Mouse (Mus musculus) kidney, postnatal 10 days (tissue): Measurements from ENCODE around the gene Etnk2.

Source experiments
- DNase-seq: peaks from one replicate; pipeline ENCODE4 v3.0.0; 2021; ENCODE audit warnings: mixed read lengths

Etnk2 gene

DNA sequence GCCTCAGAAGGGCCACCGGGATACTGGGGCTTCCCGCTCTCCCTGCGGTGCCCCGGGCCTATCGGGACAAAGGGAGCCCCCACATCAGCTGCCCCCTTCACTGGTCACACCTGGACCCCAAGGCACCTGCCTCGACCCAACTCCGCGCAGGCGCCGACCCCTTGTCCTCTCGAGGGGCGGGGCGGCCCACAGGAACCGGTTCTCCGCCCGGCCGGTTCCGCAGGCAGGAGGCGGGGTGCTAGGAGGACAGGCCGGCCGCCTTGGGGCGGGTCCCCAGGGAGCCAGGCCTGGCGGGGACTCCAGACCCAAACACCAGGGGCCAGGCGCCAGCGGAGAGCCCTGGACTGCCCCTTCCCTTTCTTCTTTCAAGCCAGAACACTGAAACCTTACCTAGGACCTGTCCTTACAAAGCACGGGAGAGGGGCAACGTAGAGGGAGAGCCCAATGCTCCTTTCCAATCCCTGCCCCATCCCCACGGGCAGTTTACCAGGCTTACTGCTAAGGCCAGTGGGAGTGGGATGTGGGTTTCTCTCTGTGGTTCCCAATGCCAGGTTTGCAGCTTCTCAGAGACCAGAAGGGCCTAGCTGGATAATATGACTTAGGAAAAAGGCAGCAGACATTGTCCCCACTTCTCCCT is 54.9 kb downstream of the Etnk2 start:
- DNase-seq, result peak; percentile 94

DNA sequence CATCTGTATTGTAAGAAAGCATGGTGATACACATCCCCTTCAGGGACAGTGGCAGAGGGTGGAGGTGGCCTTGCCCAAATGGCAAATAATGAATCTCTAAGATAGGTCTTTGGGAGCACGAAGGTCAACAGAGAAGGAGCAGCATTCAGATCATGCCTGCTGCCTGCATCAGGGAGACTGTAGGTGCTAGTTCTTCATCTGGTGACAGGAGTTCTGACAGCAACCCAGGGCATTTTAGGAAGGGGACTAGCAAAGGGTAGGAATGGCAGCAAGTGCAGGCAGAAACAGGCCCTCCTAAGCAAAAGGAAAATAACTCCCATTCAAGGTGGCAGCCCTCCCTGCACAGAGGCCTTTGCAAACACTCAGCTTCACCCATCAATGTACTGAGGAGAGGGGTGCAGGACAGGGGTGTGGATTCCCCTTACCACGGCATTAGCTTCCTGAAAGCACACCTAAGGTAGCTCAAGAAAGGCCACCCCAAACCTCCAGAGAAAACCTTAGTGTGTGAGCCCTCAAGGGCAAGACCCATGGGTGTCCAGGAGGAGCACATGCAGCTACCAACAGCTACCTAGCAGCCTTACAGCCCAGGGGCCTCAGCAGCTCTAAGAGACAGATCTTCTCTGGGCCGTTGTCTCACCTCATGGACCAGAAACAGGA is 55.9 kb downstream of the Etnk2 start:
- no peak for DNase-seq

DNA sequence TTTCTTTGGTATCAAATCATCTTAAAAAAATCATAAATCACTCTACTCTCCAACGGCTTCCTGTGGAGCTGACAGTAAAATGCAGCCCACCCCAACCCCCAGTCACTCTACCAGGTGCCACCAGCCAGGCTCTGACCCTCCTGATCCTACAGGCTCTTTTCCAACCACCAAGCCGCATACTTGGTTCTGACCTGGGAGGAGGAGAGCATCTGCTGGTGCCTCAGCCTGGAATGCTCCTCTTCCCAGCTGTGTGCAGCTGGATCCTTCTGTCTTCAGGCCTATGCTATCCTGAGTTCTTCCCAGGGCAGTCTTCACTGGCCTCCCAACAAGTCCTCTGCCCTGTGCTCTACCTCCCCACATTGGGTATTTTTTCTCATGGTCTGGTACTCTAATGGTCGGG is 57.1 kb downstream of the Etnk2 start:
- DNase-seq, result peak; percentile 84

DNA sequence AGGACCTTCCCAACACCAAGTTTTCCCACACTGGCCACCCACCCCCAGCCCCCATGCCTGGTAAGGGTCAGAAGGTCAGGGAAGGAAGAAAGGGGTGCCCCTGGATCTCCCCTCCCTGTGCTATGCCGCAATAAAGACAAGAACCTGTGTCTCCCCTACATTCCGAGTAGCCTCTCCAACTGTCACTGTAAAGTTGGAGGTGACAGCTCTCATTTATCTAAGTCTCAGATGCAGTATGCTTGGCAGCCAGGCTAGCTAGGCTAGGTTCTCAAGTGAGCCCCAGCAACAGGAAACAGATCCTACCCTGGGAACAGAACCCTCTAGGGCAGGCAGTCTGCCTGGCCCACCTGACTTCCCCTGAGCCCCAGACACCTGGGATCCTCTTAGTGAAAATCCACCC is 57.7 kb downstream of the Etnk2 start:
- no peak for DNase-seq

DNA sequence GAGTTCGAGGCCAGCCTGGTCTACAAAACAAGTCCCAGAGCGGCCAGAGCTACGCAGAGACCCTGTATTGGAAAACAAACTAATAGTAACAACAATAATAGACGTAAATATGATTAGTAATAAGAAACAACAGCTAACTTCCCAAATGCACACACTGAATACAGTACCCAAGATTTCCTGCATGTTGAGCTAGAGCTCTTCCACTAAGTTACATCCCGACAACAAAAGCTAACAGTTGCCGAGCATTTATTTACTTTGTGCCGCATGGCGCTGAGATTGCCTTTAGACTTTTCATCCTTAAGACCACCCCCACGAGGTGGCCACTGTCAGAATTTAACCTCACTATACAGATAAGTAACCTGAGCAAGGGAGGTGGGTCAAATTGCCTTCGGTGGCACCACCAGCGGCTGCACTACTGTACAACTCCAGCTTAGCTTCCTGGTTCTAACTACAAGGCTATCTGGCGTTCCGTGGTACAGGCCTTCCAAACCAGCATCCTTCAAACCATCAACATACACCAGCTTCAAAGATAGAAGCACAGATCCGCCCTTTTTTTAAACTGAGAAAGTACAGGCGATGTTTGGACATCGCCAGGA is 58.7 kb downstream of the Etnk2 start:
- peak; percentile 27 for DNase-seq

DNA sequence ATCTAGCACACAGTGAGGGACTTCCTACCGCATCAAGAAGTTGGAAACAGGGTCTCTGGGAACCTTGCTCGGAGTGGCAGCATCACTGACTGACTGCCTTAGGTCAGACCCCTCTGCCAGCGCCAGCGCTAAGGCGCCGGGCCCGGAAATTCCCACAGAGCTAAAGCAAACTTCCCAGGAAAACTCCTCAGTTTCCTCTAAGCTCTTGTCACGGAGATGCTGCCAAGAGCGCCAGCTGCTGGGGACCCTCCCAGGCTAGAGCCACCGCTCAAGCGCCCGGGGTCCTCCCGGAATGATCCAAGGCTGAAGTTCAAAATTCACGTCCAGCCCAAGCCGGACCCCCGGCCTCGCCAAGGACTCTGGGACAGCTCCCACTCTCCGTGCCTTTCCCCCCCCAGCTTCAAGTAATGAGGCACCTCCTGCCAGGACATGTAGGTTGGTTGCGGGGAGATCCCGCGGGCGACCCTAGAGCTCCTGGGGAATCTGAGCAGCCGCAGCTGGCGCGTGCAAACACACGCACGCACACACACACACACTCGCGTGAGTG is 59.3 kb downstream of the Etnk2 start:
- DNase-seq, result peak; percentile 83

DNA sequence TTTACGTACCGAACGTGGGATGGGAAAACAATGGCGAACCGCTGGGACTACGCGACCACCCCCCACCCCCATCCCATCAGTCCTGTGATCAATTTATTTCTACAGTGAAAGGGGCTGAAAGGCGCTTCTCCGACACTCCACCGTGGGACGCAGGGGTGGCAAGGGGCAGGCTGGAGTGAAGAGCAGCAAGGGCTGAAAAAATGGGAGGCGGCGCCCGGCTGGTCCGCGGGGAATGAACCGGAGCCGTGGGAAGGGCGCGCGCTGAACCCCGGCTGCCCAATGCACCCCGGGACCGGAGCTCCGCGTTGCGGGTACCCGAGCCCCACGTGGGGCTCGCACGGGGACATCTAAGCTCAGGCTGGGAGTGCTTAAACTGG is 59.8 kb downstream of the Etnk2 start:
- peak; percentile 65 for DNase-seq

DNA sequence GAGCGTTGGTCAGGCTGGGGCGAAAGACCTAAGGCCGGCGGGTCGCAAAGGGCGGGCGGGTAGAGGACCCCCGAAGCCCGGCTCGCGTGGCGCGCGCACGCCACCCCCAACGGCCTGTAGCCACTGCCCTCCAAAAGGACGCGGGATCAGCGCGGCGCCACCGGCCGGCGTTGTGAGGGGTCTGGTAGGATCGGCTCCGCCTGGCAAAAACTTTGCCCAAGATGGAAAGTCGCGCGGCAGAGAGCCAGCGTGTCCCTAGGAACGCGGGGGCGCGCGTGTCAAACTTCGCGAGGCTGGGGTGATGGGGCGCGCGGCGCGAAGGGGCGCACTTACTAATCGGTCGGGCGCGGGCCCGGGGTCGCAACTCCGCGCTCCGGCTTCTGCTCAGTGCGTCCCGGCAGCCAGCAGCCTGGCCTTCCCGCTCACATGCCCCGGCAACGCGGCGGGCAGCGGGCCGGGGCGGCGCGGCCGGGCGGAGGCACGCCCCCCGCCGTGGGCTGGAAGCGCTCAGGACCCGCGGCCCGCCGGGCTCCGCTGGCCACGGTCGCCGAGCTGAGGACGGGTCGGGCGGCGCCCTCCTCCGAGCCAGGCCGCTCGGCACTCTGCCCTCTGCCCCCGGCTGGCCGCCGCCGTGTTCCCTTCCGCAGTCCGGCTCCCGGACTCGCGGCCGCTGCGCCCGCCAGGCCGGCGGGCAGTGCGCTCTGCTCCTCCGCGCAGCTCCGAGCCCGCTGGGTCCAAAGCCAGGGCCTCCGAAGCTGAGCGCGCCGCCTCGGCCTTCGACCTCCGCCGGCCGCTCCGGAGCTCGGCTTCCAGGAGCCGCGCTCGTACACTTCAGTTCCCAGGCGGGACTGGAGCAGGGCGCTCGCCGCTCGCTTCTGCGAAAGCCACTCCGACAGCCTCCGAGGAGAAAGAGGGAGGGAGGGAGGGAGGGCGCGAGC is 60.4 kb downstream of the Etnk2 start, which contains the start of gene Sox13:
TSS of gene Sox13 (minus strand) at position 835 of the 938 bp plus-strand sequence.
- peak; percentile 91 for DNase-seq

DNA sequence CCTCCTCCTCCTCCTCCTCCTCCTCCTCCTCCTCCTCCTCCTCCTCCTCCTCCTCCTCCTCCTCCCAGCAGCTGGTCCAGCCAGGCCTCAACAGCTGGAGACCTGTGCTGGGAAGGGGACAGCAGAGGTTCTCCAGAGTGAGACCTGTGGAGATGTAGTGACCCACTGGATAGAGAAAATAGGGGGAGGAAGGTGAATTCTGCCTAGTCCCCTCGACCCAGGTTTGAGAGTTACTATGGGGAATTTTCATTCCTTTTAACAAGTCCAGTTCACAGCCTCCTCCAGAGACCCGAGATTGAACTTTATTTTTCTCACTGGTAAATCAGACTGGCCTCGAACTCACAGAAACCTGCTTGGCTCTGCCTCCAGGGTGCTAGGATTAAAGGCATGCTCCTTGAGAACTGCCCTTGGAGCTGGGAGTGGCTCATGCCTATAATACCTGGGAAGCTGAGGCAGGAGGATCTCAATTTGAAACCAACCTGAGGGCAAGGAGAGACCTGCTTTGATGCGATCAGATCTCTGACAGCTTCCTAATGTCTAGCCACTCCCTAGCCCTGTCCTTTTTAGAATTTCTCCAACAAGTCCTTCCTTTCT is 61.3 kb downstream of the Etnk2 start:
- DNase-seq, result no peak
